Mouse (Mus musculus): Measurements from ENCODE around the gene Gde1. TPM values are rescaled to one million over a fixed set of nuclear protein-coding genes. Genes with fewer than 3 reads are reported as not detected.

Gene Gde1
- polyA plus RNA-seq (2012; rRNA removed) = 206 and 223 TPM in 2 replicates

GRCm38 (mm10) chr7:118705101-118705961, at the start of gene Gde1:
Gde1 (minus strand) TSS chr7:118705778.

GRCm38 (mm10) chr7:118739975-118740531, 34.5 kb upstream of the Gde1 start, which contains the start of gene Vps35l:
Vps35l (plus strand) TSS chr7:118740226.

GRCm38 (mm10) chr7:118712228-118713173, 6.9 kb upstream of the Gde1 start, which contains the start of gene Ccp110:
Ccp110 (plus strand) TSS chr7:118712552.

Other genes with a start within 250 kb of the Gde1 start
- 1.7 and 2.2 TPM in 2 replicates for gene Itpripl2, start 213.8 kb downstream of the Gde1 start, polyA plus RNA-seq (2012; rRNA removed)
- gene Coq7, start 172.4 kb downstream of the Gde1 start, polyA plus RNA-seq (2012; rRNA removed) = 57.8 and 70.2 TPM in 2 replicates
- 9.0 and 9.1 TPM in 2 replicates for gene Tmc7, start 121.0 kb downstream of the Gde1 start, polyA plus RNA-seq (2012; rRNA removed)
- 0.19 and 0.24 TPM in 2 replicates for gene Tmc5, start 108.5 kb downstream of the Gde1 start, polyA plus RNA-seq (2012; rRNA removed)
- 41.6 and 46.0 TPM in 2 replicates for gene Ccp110, start 6.8 kb upstream of the Gde1 start, polyA plus RNA-seq (2012; rRNA removed)
- 77.2 and 82.6 TPM in 2 replicates for gene Vps35l, start 34.4 kb upstream of the Gde1 start, polyA plus RNA-seq (2012; rRNA removed)
- 5.6 and 6.9 TPM in 2 replicates for gene Iqck, start 150.0 kb upstream of the Gde1 start, polyA plus RNA-seq (2012; rRNA removed)
- 24.7 and 26.1 TPM in 2 replicates for gene Knop1, start 150.5 kb upstream of the Gde1 start, polyA plus RNA-seq (2012; rRNA removed)

All from central nervous system, embryonic 18 days (tissue).